Mouse (Mus musculus): ENCODE data around the gene Hk3. TPM values are rescaled to one million over a fixed set of nuclear protein-coding genes. Genes with fewer than 3 reads are reported as not detected.

Gene Hk3
- polyA plus RNA-seq, 1 experiment from 2014 or later = 2.6 TPM

DNA sequence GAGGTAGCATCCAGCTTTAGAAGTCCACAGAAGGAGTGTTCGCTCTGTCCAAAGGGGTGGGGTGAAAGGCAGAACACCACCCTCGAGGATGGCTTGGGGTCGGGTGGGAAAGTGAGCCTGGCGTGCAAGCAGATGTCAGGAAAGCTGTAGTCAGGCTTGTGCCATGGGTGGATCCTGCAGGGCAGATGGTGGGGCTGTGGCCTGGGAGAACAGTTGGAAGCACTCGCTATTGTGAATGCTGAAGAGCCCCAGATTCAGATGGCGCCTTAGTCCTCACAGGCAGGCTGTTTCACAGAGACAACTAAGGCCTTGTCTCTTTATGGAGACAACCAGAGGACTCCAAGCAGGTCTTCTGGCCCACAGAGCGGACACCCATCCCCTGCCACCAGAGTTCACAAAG lies 29.0 kb downstream of the Hk3 start:
- 76% methylated on average over 7 of the region's 7 CpGs for WGBS

DNA sequence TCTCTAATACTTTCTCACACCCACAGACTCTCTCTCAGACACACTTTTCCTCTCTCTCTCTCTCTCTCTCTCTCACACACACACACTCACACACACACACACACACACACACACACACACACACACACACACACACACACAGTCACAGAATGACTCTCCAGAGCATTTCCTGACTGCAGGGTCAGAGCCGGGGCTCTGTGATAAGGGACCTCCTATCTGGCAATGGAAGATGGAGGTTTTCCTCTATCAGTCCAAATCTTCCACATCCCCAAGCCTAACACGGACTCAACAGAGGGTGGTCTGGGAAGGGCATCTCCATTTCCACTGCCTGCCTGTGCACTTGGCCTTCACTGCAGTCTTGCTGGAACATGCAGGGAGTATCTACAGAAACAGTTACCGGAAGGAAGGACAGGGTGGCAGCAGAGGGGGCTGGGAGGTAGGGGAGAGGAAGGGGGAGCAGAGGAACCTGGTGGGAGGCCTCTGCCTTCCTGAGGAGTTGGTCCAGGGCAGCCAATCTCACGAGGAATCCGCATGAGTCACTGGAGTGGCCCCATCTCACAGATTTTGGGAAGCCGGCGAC lies 32.9 kb downstream of the Hk3 start:
- H3K27me3 ChIP-seq (ENCODE audit: control insufficient read depth, insufficient read depth, low read length) = no peaks in the 10 kb centered on the region
- H3K9me3 ChIP-seq (replicated peaks; ENCODE audit: control insufficient read depth, low read length) = no peaks in the 10 kb centered on the region
- WGBS = 50% methylated on average over 7 of the region's 7 CpGs
- no peak for ATAC-seq (ENCODE audit: insufficient read depth, low FRiP score)
- no peak overlapping the region for H3K4me2 ChIP-seq (ENCODE audit: low read depth, low read length)
- H3K27ac ChIP-seq (ENCODE audit: low read length) = no peak overlapping the region
- H3K4me1 ChIP-seq (ENCODE audit: control insufficient read depth, insufficient read depth, low read length) = no peaks in the 10 kb centered on the region
- H3K4me3 ChIP-seq (replicated peaks; ENCODE audit: low read length) = no peak overlapping the region
- no peaks in the 10 kb centered on the region for H3K36me3 ChIP-seq (ENCODE audit: control insufficient read depth, insufficient read depth, low read length)
- no peak overlapping the region for H3K9ac ChIP-seq (ENCODE audit: low read length)

More for the DNA sequence above, 29.0 kb downstream of the Hk3 start:
- Histone ChIP-seq H3K27me3 (ENCODE audit: control insufficient read depth, insufficient read depth, low read length) (no peaks in the 10 kb centered on the region), H3K27ac (ENCODE audit: low read length) (no peak overlapping the region), H3K36me3 (ENCODE audit: control insufficient read depth, insufficient read depth, low read length) (no peaks in the 10 kb centered on the region), H3K4me3 (replicated peaks; ENCODE audit: low read length) (no peak overlapping the region), H3K9ac (ENCODE audit: low read length) (no peak overlapping the region), H3K9me3 (replicated peaks; ENCODE audit: control insufficient read depth, low read length) (no peaks in the 10 kb centered on the region), H3K4me2 (ENCODE audit: low read depth, low read length) (no peak overlapping the region), H3K4me1 (ENCODE audit: control insufficient read depth, insufficient read depth, low read length) (no peaks in the 10 kb centered on the region)
- no peak for ATAC-seq (ENCODE audit: insufficient read depth, low FRiP score)

DNA sequence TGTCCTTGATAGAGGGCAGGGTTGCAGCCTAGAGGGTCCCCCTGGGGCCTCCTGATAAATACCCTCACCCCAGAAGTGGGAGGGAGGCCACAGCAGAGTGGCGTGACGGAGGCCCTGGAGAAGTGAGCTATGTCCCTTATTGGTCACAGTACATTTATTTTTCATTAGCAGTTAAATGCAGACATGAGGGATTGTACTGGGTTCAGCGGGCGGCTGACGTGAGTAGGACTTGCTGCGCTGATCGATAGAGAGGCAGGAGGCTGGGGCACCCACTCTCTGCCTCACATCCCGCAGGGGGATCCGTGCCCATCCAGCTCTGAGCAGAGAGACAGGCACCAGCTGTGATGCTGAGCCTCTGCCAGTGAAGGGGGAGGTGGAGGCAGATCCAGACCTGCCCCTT lies 33.8 kb downstream of the Hk3 start:
- Histone ChIP-seq H3K27ac (ENCODE audit: low read length) (no peak overlapping the region), H3K4me2 (ENCODE audit: low read depth, low read length) (no peak overlapping the region), H3K9me3 (replicated peaks; ENCODE audit: control insufficient read depth, low read length) (no peaks in the 10 kb centered on the region), H3K36me3 (ENCODE audit: control insufficient read depth, insufficient read depth, low read length) (no peaks in the 10 kb centered on the region), H3K4me1 (ENCODE audit: control insufficient read depth, insufficient read depth, low read length) (no peaks in the 10 kb centered on the region), H3K4me3 (replicated peaks; ENCODE audit: low read length) (no peak overlapping the region), H3K9ac (ENCODE audit: low read length) (no peak overlapping the region), H3K27me3 (ENCODE audit: control insufficient read depth, insufficient read depth, low read length) (no peaks in the 10 kb centered on the region)
- 67% methylated on average over 9 of the region's 9 CpGs for WGBS
- ATAC-seq (ENCODE audit: insufficient read depth, low FRiP score) = no peak

DNA sequence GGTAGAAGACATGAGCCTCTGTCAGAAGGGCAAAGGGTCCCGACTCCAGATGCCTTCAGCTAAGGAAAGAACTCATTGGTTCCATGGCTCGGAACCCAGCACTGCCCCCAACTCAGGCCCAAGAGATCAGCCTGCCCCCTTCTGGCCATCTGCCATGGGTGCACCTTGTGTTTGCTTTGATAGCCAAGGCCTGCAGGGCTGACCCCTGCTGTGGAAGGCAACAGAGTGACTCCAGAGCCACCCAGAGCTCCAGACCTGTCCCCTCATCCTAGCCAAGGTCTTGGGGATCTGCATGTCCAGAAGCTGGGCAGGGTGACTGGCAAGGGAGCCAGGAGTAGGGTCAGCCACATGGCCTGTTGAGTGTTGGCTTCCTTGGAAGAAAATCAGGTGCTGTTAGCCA lies 37.6 kb downstream of the Hk3 start:
- 61% methylated on average over 2 of the region's 2 CpGs for WGBS
- Histone ChIP-seq H3K36me3 (ENCODE audit: control insufficient read depth, insufficient read depth, low read length) (no peaks in the 10 kb centered on the region), H3K4me3 (replicated peaks; ENCODE audit: low read length) (no peak overlapping the region), H3K27ac (ENCODE audit: low read length) (no peak overlapping the region), H3K27me3 (ENCODE audit: control insufficient read depth, insufficient read depth, low read length) (no peaks in the 10 kb centered on the region), H3K9ac (ENCODE audit: low read length) (no peak overlapping the region), H3K4me1 (ENCODE audit: control insufficient read depth, insufficient read depth, low read length) (no peaks in the 10 kb centered on the region), H3K4me2 (ENCODE audit: low read depth, low read length) (no peak overlapping the region), H3K9me3 (replicated peaks; ENCODE audit: control insufficient read depth, low read length) (no peaks in the 10 kb centered on the region)
- ATAC-seq (ENCODE audit: insufficient read depth, low FRiP score) = no peak

DNA sequence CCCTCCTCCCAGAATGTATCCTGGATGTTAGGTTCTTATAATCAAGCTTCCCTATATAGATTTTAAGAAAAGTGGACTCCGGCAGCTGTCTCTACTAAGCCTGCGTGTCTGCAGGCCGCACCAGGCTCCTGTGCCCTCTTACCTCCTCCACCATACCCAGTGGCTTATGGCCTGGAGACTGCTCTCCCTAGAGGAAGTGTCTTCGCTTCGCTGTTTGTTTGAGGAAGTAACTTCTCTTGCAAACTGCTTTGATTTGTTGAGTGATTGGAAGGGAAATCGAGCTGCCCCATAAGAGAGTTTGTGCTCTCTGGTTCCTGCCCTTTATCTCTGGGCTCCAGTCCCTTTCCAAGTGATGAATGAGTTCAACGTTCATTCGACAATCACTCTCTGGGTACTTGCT lies 38.2 kb downstream of the Hk3 start:
- 59% methylated on average over 8 of the region's 8 CpGs for WGBS
- Histone ChIP-seq H3K9me3 (replicated peaks; ENCODE audit: control insufficient read depth, low read length) (no peaks in the 10 kb centered on the region), H3K4me1 (ENCODE audit: control insufficient read depth, insufficient read depth, low read length) (no peaks in the 10 kb centered on the region), H3K36me3 (ENCODE audit: control insufficient read depth, insufficient read depth, low read length) (no peaks in the 10 kb centered on the region), H3K27ac (ENCODE audit: low read length) (no peak overlapping the region), H3K4me2 (ENCODE audit: low read depth, low read length) (no peak overlapping the region), H3K27me3 (ENCODE audit: control insufficient read depth, insufficient read depth, low read length) (no peaks in the 10 kb centered on the region), H3K9ac (ENCODE audit: low read length) (no peak overlapping the region), H3K4me3 (replicated peaks; ENCODE audit: low read length) (no peak overlapping the region)
- no peak for ATAC-seq (ENCODE audit: insufficient read depth, low FRiP score)

- no peak overlapping the region for H3K27ac ChIP-seq (ENCODE audit: low read length)
- no peaks in the 10 kb centered on the region for H3K27me3 ChIP-seq (ENCODE audit: control insufficient read depth, insufficient read depth, low read length)
- no peak overlapping the region for H3K4me3 ChIP-seq (replicated peaks; ENCODE audit: low read length)
- WGBS = 71% methylated on average over 12 of the region's 12 CpGs
- H3K9ac ChIP-seq (ENCODE audit: low read length) = no peak overlapping the region
- no peak for ATAC-seq (ENCODE audit: insufficient read depth, low FRiP score)
- H3K4me2 ChIP-seq (ENCODE audit: low read depth, low read length) = no peak overlapping the region
- no peaks in the 10 kb centered on the region for H3K9me3 ChIP-seq (replicated peaks; ENCODE audit: control insufficient read depth, low read length)
- no peaks in the 10 kb centered on the region for H3K4me1 ChIP-seq (ENCODE audit: control insufficient read depth, insufficient read depth, low read length)
- no peaks in the 10 kb centered on the region for H3K36me3 ChIP-seq (ENCODE audit: control insufficient read depth, insufficient read depth, low read length)
Measured at GRCm38 (mm10) chr13:54980957-54981356, 40.2 kb downstream of the Hk3 start.

GRCm38 (mm10) chr13:54978804-54979203 lies 42.4 kb downstream of the Hk3 start:
- ATAC-seq (ENCODE audit: insufficient read depth, low FRiP score) = no peak
- whole genome bisulfite sequencing = 47% methylated on average over 8 of the region's 8 CpGs

GRCm38 (mm10) chr13:54975546-54975945 lies 45.6 kb downstream of the Hk3 start:
- no peaks in the 10 kb centered on the region for H3K27me3 ChIP-seq (ENCODE audit: control insufficient read depth, insufficient read depth, low read length)
- WGBS = 54% methylated on average over 3 of the region's 3 CpGs
- no peak for ATAC-seq (ENCODE audit: insufficient read depth, low FRiP score)
- H3K4me1 ChIP-seq (ENCODE audit: control insufficient read depth, insufficient read depth, low read length) = no peaks in the 10 kb centered on the region
- no peaks in the 10 kb centered on the region for H3K36me3 ChIP-seq (ENCODE audit: control insufficient read depth, insufficient read depth, low read length)
- H3K9me3 ChIP-seq (replicated peaks; ENCODE audit: control insufficient read depth, low read length) = no peaks in the 10 kb centered on the region
- no peak overlapping the region for H3K4me2 ChIP-seq (ENCODE audit: low read depth, low read length)
- H3K9ac ChIP-seq (ENCODE audit: low read length) = no peak overlapping the region
- H3K4me3 ChIP-seq (replicated peaks; ENCODE audit: low read length) = no peak overlapping the region
- no peak overlapping the region for H3K27ac ChIP-seq (ENCODE audit: low read length)

More at GRCm38 (mm10) chr13:54978804-54979203, 42.4 kb downstream of the Hk3 start:
- no peak overlapping the region for H3K4me2 ChIP-seq (ENCODE audit: low read depth, low read length)
- no peak overlapping the region for H3K9ac ChIP-seq (ENCODE audit: low read length)
- no peaks in the 10 kb centered on the region for H3K4me1 ChIP-seq (ENCODE audit: control insufficient read depth, insufficient read depth, low read length)
- no peak overlapping the region for H3K27ac ChIP-seq (ENCODE audit: low read length)
- H3K4me3 ChIP-seq (replicated peaks; ENCODE audit: low read length) = no peak overlapping the region
- H3K9me3 ChIP-seq (replicated peaks; ENCODE audit: control insufficient read depth, low read length) = no peaks in the 10 kb centered on the region
- no peaks in the 10 kb centered on the region for H3K36me3 ChIP-seq (ENCODE audit: control insufficient read depth, insufficient read depth, low read length)
- no peaks in the 10 kb centered on the region for H3K27me3 ChIP-seq (ENCODE audit: control insufficient read depth, insufficient read depth, low read length)

DNA sequence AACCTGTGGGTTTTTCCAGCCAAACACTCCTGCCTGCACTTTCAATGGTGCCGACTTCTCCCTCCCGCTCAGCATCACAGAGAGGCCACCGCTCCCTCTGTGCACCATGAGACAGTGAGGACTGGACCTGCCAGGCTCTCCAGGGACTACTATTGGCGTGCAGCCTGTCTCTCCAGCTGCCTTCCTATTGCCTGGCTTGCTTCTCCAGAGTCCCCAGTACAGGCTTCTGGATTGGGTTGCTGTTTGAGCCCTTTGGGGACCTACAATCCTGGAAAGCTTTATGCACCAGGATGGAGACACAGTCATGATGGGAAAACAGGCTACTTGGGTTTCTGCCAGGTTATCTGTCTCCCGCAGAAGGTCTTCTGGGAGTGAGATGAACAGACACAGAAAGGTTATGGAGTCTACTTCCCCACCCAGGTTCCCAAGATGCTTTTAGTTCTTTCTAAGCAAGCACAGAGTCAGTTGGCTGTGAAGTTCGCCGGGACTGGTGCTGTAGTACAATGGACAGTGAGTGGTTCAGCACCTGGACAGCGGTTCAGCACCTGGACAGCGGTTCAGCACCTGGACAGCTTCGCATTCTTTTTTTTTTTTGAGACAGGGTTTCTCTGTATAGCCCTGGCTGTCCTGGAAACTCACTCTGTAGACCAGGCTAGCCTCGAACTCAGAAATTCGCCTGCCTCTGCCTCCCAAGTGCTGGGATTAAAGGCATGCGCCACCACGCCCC lies 50.5 kb downstream of the Hk3 start:
- Histone ChIP-seq H3K36me3 (ENCODE audit: control insufficient read depth, insufficient read depth, low read length) (no peaks in the 10 kb centered on the region), H3K9ac (ENCODE audit: low read length) (no peak overlapping the region), H3K4me1 (ENCODE audit: control insufficient read depth, insufficient read depth, low read length) (no peaks in the 10 kb centered on the region), H3K27me3 (ENCODE audit: control insufficient read depth, insufficient read depth, low read length) (no peaks in the 10 kb centered on the region), H3K4me3 (replicated peaks; ENCODE audit: low read length) (no peak overlapping the region), H3K27ac (ENCODE audit: low read length) (no peak overlapping the region), H3K4me2 (ENCODE audit: low read depth, low read length) (no peak overlapping the region), H3K9me3 (replicated peaks; ENCODE audit: control insufficient read depth, low read length) (no peaks in the 10 kb centered on the region)
- ATAC-seq (ENCODE audit: insufficient read depth, low FRiP score) = no peak
- 39% methylated on average over 14 of the region's 14 CpGs for WGBS

Measured in stomach, embryonic 16.5 days (tissue).